Mouse (Mus musculus) heart, embryonic 11.5 days (tissue): ENCODE measurements at regions not wholly inside any gene's neighbourhood (a gene's known extent, or its start where the extent isn't known, plus 50 kb on each side); places are given as distances from the start of the nearest gene placed in this dataset.

Experiments
- ATAC-seq: fragments of 200-750 bp; cut with Nextera tagmentation; replicated peaks from 2 replicates; pipeline ENCODE4 v1.8.0; 2017; ENCODE audit warnings: moderate library complexity; ENCODE audit not compliant: insufficient number of reproducible peaks, low FRiP score, low TSS enrichment
- H3K27ac ChIP-seq: fragments of 300-500 bp; sonication (generic); 2 replicates; pipeline ENCODE4 v1.5.1; 2014; ENCODE audit warnings: mild to moderate bottlenecking, low read depth, low read length
- H3K27me3 ChIP-seq: fragments of 300-500 bp; sonication (generic); 2 replicates; pipeline ENCODE4 v1.6.1; 2014; ENCODE audit warnings: mild to moderate bottlenecking, low read length, mixed read lengths; ENCODE audit not compliant: control insufficient read depth, insufficient read depth
- H3K36me3 ChIP-seq: fragments of 300-500 bp; sonication (generic); 2 replicates; pipeline ENCODE4 v1.6.1; 2014; ENCODE audit warnings: mild to moderate bottlenecking, low read length, moderate library complexity, mixed read lengths; ENCODE audit not compliant: control insufficient read depth, insufficient read depth
- H3K4me1 ChIP-seq: fragments of 300-500 bp; sonication (generic); 2 replicates; pipeline ENCODE4 v1.6.1; 2014; ENCODE audit warnings: low read length; ENCODE audit not compliant: control insufficient read depth, insufficient read depth
- H3K4me2 ChIP-seq: fragments of 300-500 bp; sonication (generic); 2 replicates; pipeline ENCODE4 v1.6.1; 2014; ENCODE audit warnings: mild to moderate bottlenecking, moderate library complexity
- H3K4me3 ChIP-seq: fragments of 300-500 bp; sonication (generic); 2 replicates; pipeline ENCODE4 v1.5.1; 2014; ENCODE audit warnings: low read depth, low read length
- H3K9ac ChIP-seq: fragments of 300-500 bp; sonication (generic); 2 replicates; pipeline ENCODE4 v1.6.1; 2014; ENCODE audit warnings: mild to moderate bottlenecking, low read depth, low read length, moderate library complexity
- H3K9me3 ChIP-seq: fragments of 300-500 bp; sonication (generic); replicated peaks from 2 replicates; pipeline ENCODE4 v1.6.1; 2016; ENCODE audit warnings: low read length; ENCODE audit not compliant: control insufficient read depth
- WGBS: fragments of 180-500 bp; shearing (Covaris S2); extraction: QIAGEN DNeasy Blood & Tissue Kit; methylation state at CpG from one replicate; pipeline ENCODE4 v1.1.7; 2014; ENCODE audit not compliant: insufficient replicate concordance; 5-methylcytosine and 5-hydroxymethylcytosine counted together

DNA sequence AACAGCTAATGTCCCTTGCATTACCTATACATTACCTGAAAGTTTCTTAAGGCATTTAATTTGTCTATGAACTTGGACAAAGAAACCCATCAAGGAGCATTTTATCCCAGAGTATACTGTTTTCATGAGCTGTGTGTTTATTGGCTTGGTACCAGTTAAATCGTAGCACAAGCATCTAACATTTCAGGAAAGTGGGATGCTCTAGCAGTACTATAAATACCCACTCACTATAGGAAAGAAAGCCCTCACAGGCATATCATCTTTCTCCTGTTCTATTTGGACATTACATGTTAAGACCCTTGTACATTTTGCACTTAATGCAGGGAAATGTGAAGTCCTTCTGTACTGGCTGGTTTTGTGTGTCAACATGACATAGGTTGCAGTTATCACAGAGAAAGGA is 163.9 kb downstream of the Ptprc start:
- ATAC-seq = no peak
- WGBS = 73% methylated on average over 1 of the region's 1 CpGs

DNA sequence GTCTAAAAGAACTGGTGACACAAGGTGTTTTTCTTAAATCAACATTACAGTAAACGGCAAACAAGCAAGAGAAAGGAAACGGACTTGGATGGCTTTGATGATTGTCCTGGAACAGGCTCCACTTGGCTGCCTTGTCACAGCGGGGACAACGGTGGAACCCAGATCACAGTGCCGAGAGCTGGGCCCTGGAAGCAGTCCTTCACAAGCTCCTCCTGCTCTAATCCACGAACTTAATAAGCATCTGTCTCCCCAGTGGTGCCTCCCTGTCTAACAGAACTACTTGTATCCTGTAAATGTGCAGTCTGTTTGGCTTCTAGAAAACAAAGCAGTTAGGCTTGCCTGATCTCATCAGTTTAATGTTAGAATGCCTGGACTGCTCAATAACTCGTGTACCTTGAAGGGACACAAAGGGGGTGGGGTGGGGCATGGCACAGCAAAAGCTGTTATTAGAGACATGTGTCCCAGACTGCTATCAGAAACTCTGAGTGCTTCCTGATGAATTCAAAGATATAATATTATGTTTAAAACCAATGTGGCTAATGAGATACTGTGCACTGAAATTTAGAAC is 164.5 kb downstream of the Ptprc start:
- H3K27ac ChIP-seq = no peak overlapping the region
- no peaks in the 10 kb centered on the region for H3K9me3 ChIP-seq
- H3K36me3 ChIP-seq = no peaks in the 10 kb centered on the region
- H3K4me3 ChIP-seq = no peak overlapping the region
- WGBS = 47% methylated on average over 7 of the region's 7 CpGs
- no peak overlapping the region for H3K9ac ChIP-seq
- no peaks in the 10 kb centered on the region for H3K27me3 ChIP-seq
- H3K4me2 ChIP-seq = no peak overlapping the region
- ATAC-seq = no peak
- no peaks in the 10 kb centered on the region for H3K4me1 ChIP-seq

More for the DNA sequence above, 163.9 kb downstream of the Ptprc start:
- no peak overlapping the region for H3K9ac ChIP-seq
- no peaks in the 10 kb centered on the region for H3K27me3 ChIP-seq
- no peaks in the 10 kb centered on the region for H3K36me3 ChIP-seq
- no peak overlapping the region for H3K27ac ChIP-seq
- H3K4me2 ChIP-seq = no peak overlapping the region
- H3K4me1 ChIP-seq = no peaks in the 10 kb centered on the region
- H3K4me3 ChIP-seq = no peak overlapping the region
- H3K9me3 ChIP-seq = no peaks in the 10 kb centered on the region

DNA sequence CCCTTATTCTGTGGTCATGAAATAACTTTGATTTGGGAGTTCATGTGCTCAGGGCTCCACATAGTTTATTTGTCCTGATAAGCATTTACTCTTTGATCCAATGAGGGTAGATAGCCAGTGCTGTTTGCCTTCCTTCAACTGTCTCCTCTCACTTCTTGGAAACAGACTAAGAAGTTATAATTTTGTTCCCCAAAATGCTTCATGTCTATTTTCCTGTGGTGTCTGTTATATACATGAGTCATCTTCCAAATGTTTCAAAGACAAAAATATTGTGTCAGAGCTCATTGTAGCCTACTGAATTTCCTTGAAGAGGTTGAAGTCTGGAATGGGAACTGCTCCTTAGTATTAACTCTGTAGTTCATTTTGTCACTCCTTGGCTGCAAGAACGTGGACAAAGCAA is 168.7 kb downstream of the Ptprc start:
- Histone ChIP-seq H3K9ac (no peak overlapping the region), H3K4me2 (no peak overlapping the region), H3K9me3 (no peaks in the 10 kb centered on the region), H3K4me3 (no peak overlapping the region), H3K27me3 (no peaks in the 10 kb centered on the region), H3K27ac (no peak overlapping the region), H3K4me1 (no peaks in the 10 kb centered on the region), H3K36me3 (no peaks in the 10 kb centered on the region)
- ATAC-seq = no peak
- 39% methylated on average over 1 of the region's 1 CpGs for WGBS

DNA sequence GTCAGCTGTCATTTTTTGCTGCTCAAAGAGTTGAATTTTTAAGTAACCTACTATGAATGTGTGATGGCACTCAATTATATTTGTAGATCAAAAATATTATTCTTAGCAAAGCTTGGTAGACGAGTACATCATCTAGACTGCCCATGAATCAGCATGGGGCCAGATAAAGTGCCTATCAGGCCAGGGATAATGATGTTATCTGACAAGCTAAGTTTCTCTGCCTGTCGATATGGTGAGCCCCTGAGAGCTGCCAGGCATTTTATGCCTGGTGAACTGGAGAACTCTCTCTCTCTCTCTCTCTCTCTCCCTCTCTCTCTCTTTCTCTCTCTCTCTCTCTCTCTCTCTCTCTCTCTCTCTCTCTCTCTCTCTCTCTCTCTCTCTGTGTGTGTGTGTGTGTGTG is 171.2 kb downstream of the Ptprc start:
- ATAC-seq = no peak
- H3K4me1 ChIP-seq = no peaks in the 10 kb centered on the region

DNA sequence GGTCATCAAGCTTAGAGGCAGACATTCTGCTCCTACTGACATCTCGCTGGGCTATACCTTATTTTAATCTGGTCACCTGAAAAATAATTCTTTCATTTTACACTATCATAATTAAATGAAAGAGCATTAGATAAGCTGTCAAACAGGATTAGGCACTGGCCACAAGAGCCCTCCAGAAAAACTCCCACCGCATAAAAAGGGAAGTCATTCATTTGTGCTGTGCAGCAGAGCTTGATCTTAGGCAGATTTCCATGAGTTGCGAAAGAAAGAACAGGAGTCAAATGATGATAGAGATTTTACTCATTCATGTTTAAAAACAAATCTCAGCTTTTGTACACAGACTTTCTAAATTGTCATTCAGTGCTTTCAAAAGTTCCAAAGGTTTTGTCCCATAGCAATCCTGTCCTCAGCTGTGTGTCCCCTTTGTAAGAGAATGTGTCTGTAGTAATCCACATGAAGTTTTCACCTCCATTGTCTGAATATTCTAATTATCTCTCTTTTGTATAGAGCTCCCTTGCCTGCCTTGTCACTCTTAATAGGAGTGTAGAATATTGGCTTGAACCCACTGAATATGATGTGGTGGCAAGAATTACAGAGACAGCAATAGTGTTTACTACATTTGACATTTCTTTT is 176.1 kb downstream of the Ptprc start:
- H3K9me3 ChIP-seq = no peaks in the 10 kb centered on the region
- no peak overlapping the region for H3K9ac ChIP-seq
- WGBS = 83% methylated on average over 3 of the region's 3 CpGs
- no peak overlapping the region for H3K27ac ChIP-seq
- ATAC-seq = no peak
- no peaks in the 10 kb centered on the region for H3K36me3 ChIP-seq
- no peak overlapping the region for H3K4me3 ChIP-seq
- no peak overlapping the region for H3K4me2 ChIP-seq
- no peaks in the 10 kb centered on the region for H3K4me1 ChIP-seq
- H3K27me3 ChIP-seq = no peaks in the 10 kb centered on the region

More for the DNA sequence above, 171.2 kb downstream of the Ptprc start:
- Histone ChIP-seq H3K27ac (no peak overlapping the region), H3K4me3 (no peak overlapping the region), H3K36me3 (no peaks in the 10 kb centered on the region), H3K27me3 (no peaks in the 10 kb centered on the region), H3K9ac (no peak overlapping the region), H3K4me2 (no peak overlapping the region), H3K9me3 (no peaks in the 10 kb centered on the region)
- 31% methylated on average over 2 of the region's 2 CpGs for WGBS

DNA sequence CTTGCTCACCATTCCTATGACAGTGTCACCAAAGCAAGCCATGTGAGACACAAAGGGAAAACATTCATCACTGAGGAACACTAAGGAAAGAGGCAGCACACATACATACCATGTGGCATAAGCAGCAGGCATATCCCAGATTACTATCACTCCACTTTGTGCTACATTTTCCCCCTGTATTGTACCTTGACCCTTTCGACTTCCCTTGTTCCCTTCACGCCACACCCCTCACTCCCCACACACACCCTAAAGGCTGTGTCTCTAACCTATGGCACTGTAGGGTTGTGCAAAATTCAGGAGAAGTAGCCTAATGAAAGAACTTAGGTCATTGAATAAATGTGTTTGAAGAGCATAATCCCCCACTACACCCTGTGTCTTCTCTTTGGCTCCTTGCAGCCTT is 179.5 kb downstream of the Ptprc start:
- no peaks in the 10 kb centered on the region for H3K27me3 ChIP-seq
- H3K36me3 ChIP-seq = no peaks in the 10 kb centered on the region
- H3K4me2 ChIP-seq = no peak overlapping the region
- no peak overlapping the region for H3K9ac ChIP-seq
- ATAC-seq = no peak
- no peak overlapping the region for H3K4me3 ChIP-seq
- H3K4me1 ChIP-seq = no peaks in the 10 kb centered on the region
- no peak overlapping the region for H3K27ac ChIP-seq
- 90% methylated on average over 2 of the region's 2 CpGs for WGBS
- no peaks in the 10 kb centered on the region for H3K9me3 ChIP-seq

DNA sequence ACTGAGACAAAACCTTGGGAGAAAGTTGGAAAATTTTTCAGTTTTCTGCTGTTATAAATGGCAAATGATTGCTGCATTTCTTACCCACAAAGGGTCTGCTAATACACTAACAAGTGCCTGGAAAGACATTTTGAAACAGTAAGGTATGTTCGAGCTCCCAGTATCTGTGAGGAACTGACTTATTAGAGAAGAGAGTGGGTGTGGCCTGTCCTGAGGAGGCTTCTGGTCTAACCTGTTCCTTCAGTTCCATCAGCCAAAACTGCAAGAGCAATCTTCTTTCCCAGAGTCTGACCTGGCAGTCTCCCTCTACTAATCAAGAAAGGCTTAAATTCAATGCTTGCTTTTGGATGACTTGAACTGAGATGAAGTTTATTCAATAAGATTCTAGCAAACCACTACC is 183.6 kb downstream of the Ptprc start:
- H3K36me3 ChIP-seq = no peaks in the 10 kb centered on the region
- H3K9ac ChIP-seq = no peak overlapping the region
- no peaks in the 10 kb centered on the region for H3K27me3 ChIP-seq
- no peak for ATAC-seq
- no peak overlapping the region for H3K4me3 ChIP-seq
- H3K9me3 ChIP-seq = no peaks in the 10 kb centered on the region
- H3K27ac ChIP-seq = no peak overlapping the region
- 73% methylated on average over 1 of the region's 1 CpGs for WGBS
- H3K4me2 ChIP-seq = no peak overlapping the region
- H3K4me1 ChIP-seq = no peaks in the 10 kb centered on the region

DNA sequence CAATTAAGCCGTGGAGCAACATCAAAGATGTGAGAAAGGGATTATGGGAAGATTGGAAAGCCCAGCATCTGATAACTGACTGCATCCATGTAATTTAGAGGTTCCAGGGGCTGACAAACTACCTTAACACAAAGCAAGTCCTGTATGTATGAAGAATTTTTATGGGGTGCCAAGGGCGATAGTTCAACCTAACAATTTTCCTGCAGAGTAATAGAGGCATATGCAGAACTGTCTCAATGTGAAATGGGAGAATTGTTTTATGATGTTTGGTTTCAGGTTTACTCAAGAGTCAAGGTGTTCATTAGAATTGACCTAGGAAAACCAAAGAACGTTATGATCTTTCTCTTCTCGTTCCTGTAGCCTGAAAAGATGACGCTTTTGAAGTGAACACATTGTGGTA is 184.1 kb downstream of the Ptprc start:
- Histone ChIP-seq H3K9ac (no peak overlapping the region), H3K4me2 (no peak overlapping the region), H3K9me3 (no peaks in the 10 kb centered on the region), H3K4me1 (no peaks in the 10 kb centered on the region), H3K27me3 (no peaks in the 10 kb centered on the region), H3K27ac (no peak overlapping the region), H3K4me3 (no peak overlapping the region), H3K36me3 (no peaks in the 10 kb centered on the region)
- WGBS = 76% methylated on average over 5 of the region's 5 CpGs
- no peak for ATAC-seq

DNA sequence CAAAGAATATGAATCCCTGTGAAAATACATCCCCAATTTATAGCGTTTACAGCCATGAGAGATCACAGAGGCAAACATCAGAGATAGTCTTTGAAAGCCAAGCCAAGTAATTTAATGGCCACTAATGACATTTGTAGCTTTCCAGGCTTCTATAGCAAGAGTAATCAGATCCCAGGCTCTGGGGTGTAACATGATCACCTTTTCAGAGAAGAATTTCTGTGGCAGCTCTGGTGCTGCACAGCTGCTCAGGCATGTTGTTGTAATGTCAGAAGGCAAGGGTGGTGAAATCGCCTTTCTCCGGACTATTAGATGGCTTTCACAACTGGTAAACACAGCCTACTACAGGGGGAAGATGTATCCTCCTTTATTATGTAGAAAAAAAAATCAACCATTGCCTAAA is 202.1 kb downstream of the Ptprc start:
- Histone ChIP-seq H3K4me3 (no peak overlapping the region), H3K36me3 (no peaks in the 10 kb centered on the region; the same call in 1 of the 2 replicates), H3K4me1 (no peaks in the 10 kb centered on the region), H3K9ac (no peak overlapping the region), H3K9me3 (no peaks in the 10 kb centered on the region), H3K4me2 (no peak overlapping the region), H3K27ac (no peak overlapping the region), H3K27me3 (no peaks in the 10 kb centered on the region)
- 64% methylated on average over 3 of the region's 3 CpGs for WGBS
- ATAC-seq = no peak
